Mouse (Mus musculus) R1 (cell line): Measurements from ENCODE around the gene Plek.
"Not testable (repeated sequence)": the region's sequence is repeated elsewhere in the genome, so short reads cannot be mapped to it uniquely, and the experiment has no call there.

ENCODE experiments used
- DNase-seq: peaks from one replicate; pipeline ENCODE4 v3.0.0-alpha.2; 2018; ENCODE audit warnings: low read depth, low spot score

The Plek gene

GRCm38 (mm10) chr11:17051545-17052475 is at the start of gene Plek, which contains the start of gene Cnrip1:
TSS of gene Plek (minus strand) at chr11:17052381.
TSS of gene Cnrip1 (plus strand) at chr11:17051586.
- DNase-seq = peak; percentile 10

GRCm38 (mm10) chr11:17086106-17086505 is 33.9 kb upstream of the Plek start:
- no peak for DNase-seq

GRCm38 (mm10) chr11:17083866-17084265 is 31.7 kb upstream of the Plek start:
- DNase-seq = no peak

GRCm38 (mm10) chr11:17083455-17083854 is 31.3 kb upstream of the Plek start:
- DNase-seq = no peak

GRCm38 (mm10) chr11:17082953-17083352 is 30.8 kb upstream of the Plek start:
- DNase-seq = peak; percentile 60

GRCm38 (mm10) chr11:17082086-17082485 is 29.9 kb upstream of the Plek start:
- DNase-seq = peak; percentile 63

- DNase-seq = no peak
Measured at GRCm38 (mm10) chr11:17075656-17076055, 23.5 kb upstream of the Plek start.

GRCm38 (mm10) chr11:17069360-17069759 is 17.2 kb upstream of the Plek start:
- not testable (repeated sequence) for DNase-seq

- no peak for DNase-seq
Measured at GRCm38 (mm10) chr11:17052476-17053049, 382 bp upstream of the Plek start.

- DNase-seq = no peak
Measured at GRCm38 (mm10) chr11:17045806-17046205, 6.4 kb downstream of the Plek start.

GRCm38 (mm10) chr11:17023984-17024383 is 28.2 kb downstream of the Plek start:
- no peak for DNase-seq

- DNase-seq = no peak
Measured at GRCm38 (mm10) chr11:17023206-17023605, 29.0 kb downstream of the Plek start.

- DNase-seq = peak; percentile 26
Measured at GRCm38 (mm10) chr11:17019328-17019727, 32.9 kb downstream of the Plek start.

GRCm38 (mm10) chr11:17012948-17013347 is 39.2 kb downstream of the Plek start:
- no peak for DNase-seq

- no peak for DNase-seq
Measured at GRCm38 (mm10) chr11:17008498-17008941, 43.7 kb downstream of the Plek start.

- DNase-seq = no peak
Measured at GRCm38 (mm10) chr11:17007517-17008173, 44.5 kb downstream of the Plek start.

GRCm38 (mm10) chr11:17006526-17006925 is 45.7 kb downstream of the Plek start:
- not testable (repeated sequence) for DNase-seq

GRCm38 (mm10) chr11:17004899-17005846 is 47.0 kb downstream of the Plek start:
- DNase-seq = no peak

- no peak for DNase-seq
Measured at GRCm38 (mm10) chr11:17003757-17004156, 48.4 kb downstream of the Plek start.

GRCm38 (mm10) chr11:17002739-17003373 is 49.3 kb downstream of the Plek start:
- DNase-seq = no peak
